Mouse (Mus musculus): ENCODE measurements around the gene Shmt1. TPM values are rescaled to one million over a fixed set of nuclear protein-coding genes. Genes with fewer than 3 reads are reported as not detected.

Shmt1 gene
- 13.4 TPM for total RNA-seq (2023)

DNA sequence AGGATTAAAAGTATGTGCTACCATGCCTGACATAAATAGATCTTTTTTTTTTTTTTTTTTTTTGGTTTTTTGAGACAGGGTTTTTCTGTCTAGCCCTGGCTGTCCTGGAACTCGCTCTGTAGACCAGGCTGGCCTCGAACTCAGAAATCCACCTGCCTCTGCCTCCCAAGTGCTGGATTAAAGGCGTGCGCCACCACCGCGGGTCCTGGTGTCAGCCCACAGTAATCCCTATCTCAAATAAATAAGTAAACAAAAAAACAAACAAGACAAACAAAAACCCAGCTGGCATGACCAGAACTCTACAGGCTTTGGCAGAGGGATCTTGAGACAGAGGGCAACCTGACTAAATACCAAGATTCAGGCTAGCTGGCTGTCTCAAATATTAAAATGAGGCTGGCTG lies at the start of gene Shmt1:
Gene Shmt1, minus strand, starts transcription at position 101 of the 400 bp plus-strand sequence.

DNA sequence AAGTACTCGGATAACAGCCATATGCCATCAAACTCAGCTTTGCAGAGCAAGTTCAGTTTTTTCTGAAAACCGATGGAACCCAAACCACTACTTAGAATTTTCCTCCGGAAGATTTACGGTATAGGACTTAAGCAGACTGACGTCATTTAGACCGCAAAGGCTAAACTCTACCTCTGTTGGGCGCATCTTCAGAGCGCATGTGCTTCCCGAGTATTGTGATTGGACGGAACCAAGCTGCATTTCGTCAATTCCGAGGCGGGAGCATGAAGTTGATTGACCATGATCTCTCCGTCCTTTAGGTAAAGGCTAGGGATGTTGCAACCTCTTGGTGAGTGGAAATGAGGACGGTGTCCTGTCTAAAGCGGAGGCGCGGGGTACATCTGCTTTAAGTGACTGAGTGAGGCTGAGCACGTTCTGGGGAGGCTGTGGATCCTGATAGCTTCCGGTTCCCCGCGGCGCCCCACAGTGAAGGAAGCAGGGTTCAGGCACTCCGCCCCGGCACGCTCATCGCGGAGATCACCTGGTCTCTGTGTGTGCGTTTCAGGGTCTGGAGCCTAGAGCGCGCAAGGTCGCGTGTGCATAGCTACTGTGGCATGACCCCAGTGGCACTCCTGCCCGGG lies 19.0 kb upstream of the Shmt1 start, which contains the start of gene Dhrs7b:
Gene Dhrs7b, plus strand, starts transcription at position 199 of the 620 bp plus-strand sequence.

DNA sequence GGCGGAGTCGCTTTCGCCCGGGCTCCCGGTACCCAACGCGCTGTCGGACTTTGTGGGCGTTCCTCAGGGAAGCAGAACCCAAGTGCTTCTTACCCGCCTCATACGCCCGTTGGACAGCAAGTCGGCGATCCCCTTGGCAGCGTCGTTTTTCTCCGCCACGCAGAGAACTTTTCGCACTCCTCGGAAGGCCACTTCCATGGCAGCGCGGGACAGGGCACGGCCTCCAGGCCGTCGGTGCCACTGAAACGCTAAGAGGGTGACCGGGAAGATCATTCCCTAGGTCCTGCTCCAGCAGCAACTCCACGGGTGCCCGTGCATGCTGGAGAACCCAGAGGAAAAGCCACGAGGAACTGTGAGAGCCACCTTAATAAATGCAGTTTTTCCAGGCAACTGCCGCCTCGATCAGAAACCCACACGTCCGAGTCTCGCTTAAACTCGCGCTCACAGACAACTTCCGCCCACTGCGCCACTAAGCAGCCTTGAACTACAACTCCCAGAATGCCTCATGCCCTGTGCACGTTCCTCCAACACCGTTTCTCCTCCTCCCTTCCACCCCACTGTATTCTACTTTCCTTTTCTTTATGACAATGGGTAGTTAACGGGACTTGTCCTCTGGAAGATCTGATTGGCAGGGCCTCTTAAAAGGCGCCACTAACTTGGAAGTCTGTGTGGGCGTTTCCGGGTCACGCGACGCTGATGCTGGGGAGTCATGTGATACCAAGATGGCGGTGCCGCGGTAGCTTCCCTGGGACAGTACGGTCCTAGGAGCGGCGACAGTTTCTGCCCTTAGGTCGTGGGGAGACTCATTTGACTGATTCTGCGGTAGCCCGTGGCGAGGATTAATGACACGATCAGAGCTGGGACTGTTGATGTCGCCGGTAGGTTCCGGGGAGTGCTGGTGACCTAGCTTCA lies 34.4 kb downstream of the Shmt1 start, which contains the start of the genes Top3a and Smcr8:
Gene Top3a, minus strand, starts transcription at position 537 of the 912 bp plus-strand sequence.
Gene Smcr8, plus strand, starts transcription at position 696 of the 912 bp plus-strand sequence.

Other genes with a start within 250 kb of the Shmt1 start
- gene Llgl1, start 112.0 kb downstream of the Shmt1 start, total RNA-seq (2023) = 37.2 TPM
- 166 TPM for gene Flii, start 84.5 kb downstream of the Shmt1 start, total RNA-seq (2023)
- 14.3 TPM for gene Mief2, start 83.3 kb downstream of the Shmt1 start, total RNA-seq (2023)
- 26.5 TPM for gene Top3a, start 34.4 kb downstream of the Shmt1 start, total RNA-seq (2023)
- 80.1 TPM for gene Smcr8, start 34.2 kb downstream of the Shmt1 start, total RNA-seq (2023)
- gene Dhrs7b, start 18.9 kb upstream of the Shmt1 start, total RNA-seq (2023) = 15.2 TPM
- 21.7 TPM for gene Tmem11, start 67.6 kb upstream of the Shmt1 start, total RNA-seq (2023)
- 8.1 TPM for gene Natd1, start 103.0 kb upstream of the Shmt1 start, total RNA-seq (2023)
- 28.3 TPM for gene Map2k3, start 120.3 kb upstream of the Shmt1 start, total RNA-seq (2023)
- gene Kcnj12, start 210.8 kb upstream of the Shmt1 start, total RNA-seq (2023) = not detected